Mouse (Mus musculus) CH12.LX (cell line): Measurements from ENCODE around the gene Zbtb34. TPM values are rescaled to one million over a fixed set of nuclear protein-coding genes. Genes with fewer than 3 reads are reported as not detected.

Source experiments
- DNase-seq: peaks from one replicate; pipeline ENCODE4 v3.0.0-alpha.2; 2013; ENCODE audit errors: extremely low read depth
- H3K27ac ChIP-seq: 2 replicates; pipeline ENCODE4 v1.5.1; 2012; ENCODE audit warnings: low read depth, mild to moderate bottlenecking, control low read depth, moderate library complexity; ENCODE audit not compliant: insufficient read depth
- H3K27me3 ChIP-seq: replicated peaks from 2 replicates; pipeline ENCODE3; 2012; ENCODE audit warnings: inconsistent platforms
- H3K36me3 ChIP-seq, 2 experiments: replicated peaks in 1 of 2; 2 replicates each; pipeline versions ENCODE3 to v1.6.1; 2012; ENCODE audit warnings: inconsistent platforms in 1 of 2, low read length in 1 of 2, mild to moderate bottlenecking in 1 of 2, mixed read lengths in 1 of 2, moderate library complexity in 1 of 2; ENCODE audit not compliant: control insufficient read depth in 1 of 2, insufficient read depth in 1 of 2
- H3K4me1 ChIP-seq, 2 experiments: 2 replicates each; pipeline ENCODE4 v1.6.1; 2012; ENCODE audit warnings: inconsistent platforms in 1 of 2, moderate library complexity in 1 of 2; ENCODE audit not compliant: insufficient read depth in 2 of 2, control insufficient read depth in 1 of 2
- H3K4me2 ChIP-seq: 2 replicates; pipeline ENCODE4 v1.6.1; 2012; ENCODE audit warnings: low read depth, mild to moderate bottlenecking, control low read depth; ENCODE audit not compliant: poor library complexity, insufficient read depth, severe bottlenecking
- H3K4me3 ChIP-seq, 3 experiments: fragments of 150-350 bp in 1 of 3; sonication (generic) in 1 of 3; replicated peaks in 1 of 3; 2 replicates each; pipeline versions ENCODE3 to v1.5.1; 2011 to 2012; ENCODE audit warnings: low read depth in 2 of 3, low read length in 2 of 3, mild to moderate bottlenecking in 2 of 3, moderate library complexity in 2 of 3, control low read depth in 1 of 3, improper control_type of control experiment in 1 of 3, inconsistent platforms in 1 of 3, mixed read lengths in 1 of 3; ENCODE audit not compliant: poor library complexity in 1 of 3
- H3K79me2 ChIP-seq: replicated peaks from 2 replicates; pipeline ENCODE4 v1.6.1; 2012; ENCODE audit warnings: mild to moderate bottlenecking, moderate library complexity; ENCODE audit not compliant: control insufficient read depth, poor library complexity, insufficient read depth, severe bottlenecking; ENCODE audit errors: extremely low read depth
- H3K9ac ChIP-seq: 2 replicates; pipeline ENCODE4 v1.6.1; 2012; ENCODE audit warnings: low read depth, mild to moderate bottlenecking, control low read depth, moderate library complexity; ENCODE audit not compliant: insufficient read depth
- H3K9me3 ChIP-seq: replicated peaks from 2 replicates; pipeline ENCODE3; 2012; ENCODE audit warnings: low read length, inconsistent platforms, mixed read lengths
- CHD2 ChIP-seq: IDR thresholded peaks from 2 replicates; pipeline ENCODE4 v1.6.1; 2011; ENCODE audit warnings: low read length, improper control_type of control experiment
- CTCF ChIP-seq, 2 experiments: IDR thresholded peaks in 1 of 2; conservative IDR thresholded peaks in 1 of 2; 2 replicates each; pipeline ENCODE4 v1.5.1; 2011 to 2012; ENCODE audit warnings: low read depth in 2 of 2, low read length in 2 of 2, improper control_type of control experiment in 1 of 2, inconsistent platforms in 1 of 2, mild to moderate bottlenecking in 1 of 2, moderate library complexity in 1 of 2
- E2F4 ChIP-seq: IDR thresholded peaks from 2 replicates; pipeline ENCODE4 v1.6.1; 2011; ENCODE audit warnings: low read depth, low read length, improper control_type of control experiment; ENCODE audit not compliant: insufficient replicate concordance
- HCFC1 ChIP-seq: IDR thresholded peaks from 2 replicates; pipeline ENCODE4 v1.6.1; 2012; ENCODE audit warnings: low read depth, mild to moderate bottlenecking, inconsistent platforms, low read length, improper control_type of control experiment
- JUN ChIP-seq: IDR thresholded peaks from 2 replicates; pipeline ENCODE4 v1.6.1; 2011; ENCODE audit warnings: low read depth, mild to moderate bottlenecking, low read length, improper control_type of control experiment, moderate library complexity; ENCODE audit not compliant: insufficient read depth
- JUND ChIP-seq: conservative IDR thresholded peaks from 2 replicates; pipeline ENCODE4 v1.6.1; 2011; ENCODE audit warnings: low read depth, low read length, improper control_type of control experiment
- KAT2A ChIP-seq: IDR thresholded peaks from 2 replicates; pipeline ENCODE4 v1.6.1; 2012; ENCODE audit warnings: low read length, improper control_type of control experiment, inconsistent platforms; ENCODE audit not compliant: insufficient replicate concordance
- MAZ ChIP-seq: IDR thresholded peaks from 2 replicates; pipeline ENCODE4 v1.6.1; 2012; ENCODE audit warnings: low read depth, mild to moderate bottlenecking, inconsistent platforms, low read length, improper control_type of control experiment, moderate library complexity
- NRF1 ChIP-seq: IDR thresholded peaks from 2 replicates; pipeline ENCODE4 v1.6.1; 2014; ENCODE audit warnings: low read depth, mild to moderate bottlenecking, inconsistent platforms, low read length, improper control_type of control experiment, moderate library complexity
- POLR2AphosphoS2 ChIP-seq: IDR thresholded peaks from 2 replicates; pipeline ENCODE4 v1.6.1; 2011; ENCODE audit warnings: low read depth, low read length, improper control_type of control experiment
- TCF12 ChIP-seq: IDR thresholded peaks from 2 replicates; pipeline ENCODE4 v1.6.1; 2014; ENCODE audit warnings: low read depth, mild to moderate bottlenecking, inconsistent platforms, low read length, improper control_type of control experiment
- UBTF ChIP-seq: IDR thresholded peaks from 2 replicates; pipeline ENCODE4 v1.6.1; 2012; ENCODE audit warnings: low read depth, mild to moderate bottlenecking, inconsistent platforms, low read length, improper control_type of control experiment, moderate library complexity
- USF1 ChIP-seq: IDR thresholded peaks from 2 replicates; pipeline ENCODE4 v1.6.1; 2014; ENCODE audit warnings: low read depth, mild to moderate bottlenecking, inconsistent platforms, low read length, improper control_type of control experiment
- ZKSCAN1 ChIP-seq: IDR thresholded peaks from 2 replicates; pipeline ENCODE4 v1.6.1; 2012; ENCODE audit warnings: low read depth, inconsistent platforms, low read length, improper control_type of control experiment, borderline replicate concordance
- ZNF384 ChIP-seq: IDR thresholded peaks from 2 replicates; pipeline ENCODE4 v1.6.1; 2012; ENCODE audit warnings: low read depth, low read length, improper control_type of control experiment, inconsistent platforms
- dilution Hi-C: fragments of 300-500 bp; cut with MboI; formaldehyde crosslinking; loops from 2 replicates; pipeline ENCODE4 v1.14.3; 2020; ENCODE audit warnings: low sequenced_read_pairs; ENCODE audit not compliant: extremely low pct_unique_long_range_greater_than_20kb, extremely low pct_ligation_motif_present
- in situ Hi-C: fragments of 300-500 bp; cut with MboI; formaldehyde crosslinking; loops from 3 replicates; pipeline ENCODE4 v1.14.3; 2019; ENCODE audit warnings: low sequenced_read_pairs, low pct_ligation_motif_present, low pct_unique_long_range_greater_than_20kb, mixed read lengths
- polyA plus RNA-seq: library from polyadenylated mRNA; unstranded; fragments of >175 nt; gene quantifications from 2 replicates; pipeline ENCODE4 v1.2.1, GENCODE M21; 2012; ENCODE audit warnings: low read depth; ENCODE audit not compliant: insufficient read length
- total RNA-seq, 2 experiments: library from RNA; depleted of rRNA; stranded (reverse); fragments of 300-350 nt in 1 of 2; fragments of >200 nt in 1 of 2; gene quantifications; 2 replicates each; pipeline ENCODE4 v1.2.3; 2012 to 2014

The Zbtb34 gene
- total and polyA plus RNA-seq, 3 experiments = 3.4 to 5.8 (median 5.0) TPM

DNA sequence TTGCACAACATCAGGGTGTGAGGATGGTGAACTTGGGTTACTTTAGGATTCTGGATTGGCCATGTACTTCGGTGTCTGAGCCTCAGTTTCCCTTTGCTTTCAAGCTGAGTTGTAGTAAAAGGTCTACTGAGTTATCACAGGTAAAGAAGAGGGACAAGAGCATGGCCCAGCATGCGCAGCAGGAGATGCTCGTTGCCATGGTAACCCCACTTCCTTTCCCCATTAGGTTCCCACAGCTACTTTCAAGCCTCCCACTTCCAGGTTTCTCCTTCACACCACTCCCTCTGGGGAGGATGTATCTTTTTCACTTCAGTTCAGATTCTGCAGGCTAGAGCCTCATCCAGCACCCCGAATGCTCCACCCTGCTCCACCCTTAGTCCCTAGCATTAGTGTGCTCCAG is 9.8 kb upstream of the Zbtb34 start:
- Histone ChIP-seq H3K9ac (no peak overlapping the region), H3K4me3 (no peak overlapping the region), H3K4me2 (no peak overlapping the region), H3K27ac (no peak overlapping the region), H3K79me2 (no peaks in the 10 kb centered on the region), H3K36me3 (no peaks in the 10 kb centered on the region), H3K4me1 (peaks cover 5 to 17% of the 10 kb centered on the region in 2 experiments), H3K9me3 (no peaks in the 10 kb centered on the region), H3K27me3 (peaks cover 2% of the 10 kb centered on the region)
- DNase-seq = no peak
- in situ Hi-C loops = no loop called here
- dilution Hi-C loops = no loop called here
- TF ChIP-seq HCFC1 (no peak), ZNF384 (no peak), ZKSCAN1 (no peak), CHD2 (no peak), TCF12 (no peak), E2F4 (no peak), NRF1 (no peak), MAZ (no peak), JUND (no peak), UBTF (no peak)

DNA sequence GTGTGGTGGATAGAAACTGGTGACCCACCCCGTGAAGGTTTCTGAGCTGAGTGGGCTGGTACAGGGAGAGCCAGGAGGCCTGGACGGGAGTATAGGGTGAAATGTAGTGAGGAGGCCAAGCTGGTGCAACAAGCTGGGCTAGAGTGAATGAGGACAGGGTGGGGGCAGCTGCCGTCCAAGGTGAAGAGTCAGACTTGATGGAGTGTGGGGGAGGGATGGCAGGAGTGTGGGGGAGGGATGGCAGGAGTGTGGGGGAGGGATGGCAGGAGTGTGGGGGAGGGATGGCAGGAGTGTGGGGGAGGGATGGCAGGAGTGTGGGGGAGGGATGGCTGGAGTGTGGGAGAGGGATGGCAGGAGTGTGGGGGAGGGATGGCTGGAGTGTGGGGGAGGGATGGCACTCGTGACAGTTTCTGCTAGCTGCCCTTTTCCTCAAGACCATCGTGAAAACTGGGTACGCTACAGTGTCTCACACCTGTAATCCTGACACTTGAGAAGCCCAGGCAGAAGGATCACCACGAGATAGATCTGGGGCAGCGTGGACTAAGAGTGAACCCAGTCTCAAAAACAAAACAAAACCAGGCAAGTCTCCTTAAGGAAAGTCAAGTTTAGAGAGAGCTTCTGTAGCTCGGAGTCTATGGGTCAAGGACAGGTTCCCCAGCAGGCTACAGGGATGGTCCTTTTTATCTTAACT is 9.0 kb upstream of the Zbtb34 start:
- dilution Hi-C loops = no loop called here
- Histone ChIP-seq H3K4me1 (peaks cover 5 to 17% of the 10 kb centered on the region in 2 experiments), H3K9me3 (no peaks in the 10 kb centered on the region), H3K9ac (no peak overlapping the region), H3K36me3 (no peaks in the 10 kb centered on the region), H3K4me2 (peak overlapping the region; percentile 55), H3K4me3 (no peak overlapping the region), H3K27ac (no peak overlapping the region), H3K27me3 (peaks cover 2% of the 10 kb centered on the region)
- in situ Hi-C loops = no loop called here
- DNase-seq = no peak
- TF ChIP-seq CHD2 = 0 out of 2 replicates have a peak, but pooled peaks have one; percentile 9
- TF ChIP-seq CTCF (conservative IDR thresholded peaks at IDR 0.05 in 1 of 2, IDR thresholded peaks at IDR 0.05 in 1 of 2; ENCODE audit: low read depth in 2 of 2, low read length in 2 of 2) = no peak
- TF ChIP-seq, all 38 proteins: peak for 1
- no peaks in the 10 kb centered on the region for H3K79me2 ChIP-seq

DNA sequence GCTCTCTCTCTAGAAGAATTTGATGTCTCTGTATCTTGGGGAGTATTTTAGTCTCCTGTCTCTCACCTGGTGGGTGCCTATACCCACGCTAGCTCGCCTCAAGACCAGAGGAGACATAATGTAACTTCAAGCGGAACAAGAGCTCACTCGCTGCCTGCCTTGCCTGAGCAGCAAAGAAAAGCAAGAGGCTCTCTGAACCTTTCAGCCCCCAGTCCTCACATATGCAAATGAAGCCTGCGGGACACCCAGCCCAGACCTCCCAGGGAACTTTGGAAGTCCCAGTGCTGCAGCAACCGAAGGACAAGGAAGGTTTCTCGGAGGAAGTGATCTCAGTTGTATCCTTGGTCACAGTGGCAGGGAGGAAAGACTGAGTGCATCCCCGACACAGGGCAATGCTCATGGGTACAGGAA is 8.4 kb upstream of the Zbtb34 start:
- H3K79me2 ChIP-seq = no peaks in the 10 kb centered on the region
- H3K4me3 ChIP-seq = no peak overlapping the region
- H3K4me2 ChIP-seq = peak overlapping the region; percentile 55

More for the DNA sequence above, 8.4 kb upstream of the Zbtb34 start:
- Histone ChIP-seq H3K9me3 (no peaks in the 10 kb centered on the region), H3K9ac (no peak overlapping the region), H3K4me1 (peaks cover 5 to 17% of the 10 kb centered on the region in 2 experiments), H3K36me3 (no peaks in the 10 kb centered on the region), H3K27ac (no peak overlapping the region), H3K27me3 (peaks cover 2% of the 10 kb centered on the region)
- no peak for DNase-seq
- no peak for TF ChIP-seq POLR2AphosphoS2
- TF ChIP-seq USF1 = no peak
- no peak for TF ChIP-seq KAT2A
- TF ChIP-seq JUND = no peak
- no peak for TF ChIP-seq JUN
- TF ChIP-seq ZNF384 = no peak
- no peak for TF ChIP-seq E2F4
- in situ Hi-C loops = no loop called here
- dilution Hi-C loops = no loop called here
